Mouse (Mus musculus) WW6 (cell line): ENCODE results near the gene 4930469K13Rik.
"Not testable (repeated sequence)": the region's sequence is repeated elsewhere in the genome, so short reads cannot be mapped to it uniquely, and the experiment has no call there.

Experiments used
- DNase-seq: peaks from one replicate; pipeline ENCODE4 v3.0.0-alpha.2; 2013; ENCODE audit warnings: low read depth, low spot score

The 4930469K13Rik gene

GRCm38 (mm10) chr11:34098422-34098821 is at the start of gene 4930469K13Rik:
TSS of gene 4930469K13Rik (minus strand) at chr11:34098554.
- DNase-seq, result peak; percentile 16

- DNase-seq, result peak; percentile 9
Observed at GRCm38 (mm10) chr11:34146934-34147333, 48.6 kb upstream of the 4930469K13Rik start.

GRCm38 (mm10) chr11:34144421-34144820 is 46.1 kb upstream of the 4930469K13Rik start:
- DNase-seq, result no peak

GRCm38 (mm10) chr11:34143984-34144383 is 45.6 kb upstream of the 4930469K13Rik start:
- no peak for DNase-seq

GRCm38 (mm10) chr11:34139296-34139695 is 40.9 kb upstream of the 4930469K13Rik start:
- DNase-seq, result no peak

GRCm38 (mm10) chr11:34128412-34128811 is 30.1 kb upstream of the 4930469K13Rik start:
- DNase-seq, result no peak

GRCm38 (mm10) chr11:34125727-34126126 is 27.4 kb upstream of the 4930469K13Rik start:
- DNase-seq, result not testable (repeated sequence)

GRCm38 (mm10) chr11:34124852-34125251 is 26.5 kb upstream of the 4930469K13Rik start:
- no peak for DNase-seq

- DNase-seq, result peak; percentile 28
Observed at GRCm38 (mm10) chr11:34123147-34123546, 24.8 kb upstream of the 4930469K13Rik start.

- DNase-seq, result no peak
Observed at GRCm38 (mm10) chr11:34118319-34118718, 20.0 kb upstream of the 4930469K13Rik start.

- no peak for DNase-seq
Observed at GRCm38 (mm10) chr11:34117581-34117980, 19.2 kb upstream of the 4930469K13Rik start.

- no peak for DNase-seq
Observed at GRCm38 (mm10) chr11:34116572-34117135, 18.3 kb upstream of the 4930469K13Rik start.

GRCm38 (mm10) chr11:34113760-34114159 is 15.4 kb upstream of the 4930469K13Rik start:
- DNase-seq, result no peak

GRCm38 (mm10) chr11:34112781-34113380 is 14.5 kb upstream of the 4930469K13Rik start:
- DNase-seq, result peak; percentile 47

GRCm38 (mm10) chr11:34111940-34112339 is 13.6 kb upstream of the 4930469K13Rik start:
- no peak for DNase-seq

- DNase-seq, result no peak
Observed at GRCm38 (mm10) chr11:34109260-34109659, 10.9 kb upstream of the 4930469K13Rik start.

- DNase-seq, result no peak
Observed at GRCm38 (mm10) chr11:34104919-34105318, 6.6 kb upstream of the 4930469K13Rik start.

- DNase-seq, result no peak
Observed at GRCm38 (mm10) chr11:34101827-34102226, 3.5 kb upstream of the 4930469K13Rik start.

- DNase-seq, result no peak
Observed at GRCm38 (mm10) chr11:34087064-34087463, 11.3 kb downstream of the 4930469K13Rik start.

- DNase-seq, result no peak
Observed at GRCm38 (mm10) chr11:34086164-34086751, 12.1 kb downstream of the 4930469K13Rik start.

GRCm38 (mm10) chr11:34084639-34085038 is 13.7 kb downstream of the 4930469K13Rik start:
- DNase-seq, result no peak

GRCm38 (mm10) chr11:34083795-34084194 is 14.6 kb downstream of the 4930469K13Rik start:
- no peak for DNase-seq
